Mouse (Mus musculus): ENCODE measurements around the gene Aicda. TPM values are rescaled to one million over a fixed set of nuclear protein-coding genes. Genes with fewer than 3 reads are reported as not detected.

Gene Aicda
- polyA plus RNA-seq, 1 experiment from 2014 or later, result not detected

- H3K4me1 ChIP-seq (replicated peaks; ENCODE audit: insufficient read depth, low read length), result no peaks in the 10 kb centered on the region
- peak overlapping the region; percentile 56; the same call in 1 of the 2 replicates for H3K9ac ChIP-seq (ENCODE audit: low read depth, low read length)
- H3K36me3 ChIP-seq (ENCODE audit: insufficient read depth, low read length), result no peaks in the 10 kb centered on the region
- no peaks in the 10 kb centered on the region for H3K27me3 ChIP-seq (ENCODE audit: insufficient read depth, low read length)
- peak overlapping the region; percentile 72 for H3K4me2 ChIP-seq (ENCODE audit: low read length)
- DNase-seq (ENCODE audit: low spot score) (peak; percentile 53), ATAC-seq (replicated peaks; ENCODE audit: low FRiP score, low read depth) (no peak)
- peak overlapping the region; percentile 56 for H3K4me3 ChIP-seq (replicated peaks; ENCODE audit: low read depth, low read length)
- peak overlapping the region; percentile 77; the same call in 1 of the 2 replicates for H3K27ac ChIP-seq
- WGBS, result 26% methylated on average over 1 of the region's 1 CpGs
- no peak for TF ChIP-seq CTCF (IDR thresholded peaks at IDR 0.05; ENCODE audit: low read depth)
- no peaks in the 10 kb centered on the region for H3K9me3 ChIP-seq (replicated peaks; ENCODE audit: low read length)
Observed at GRCm38 (mm10) chr6:122602992-122603322, 49.4 kb downstream of the Aicda start.

DNA sequence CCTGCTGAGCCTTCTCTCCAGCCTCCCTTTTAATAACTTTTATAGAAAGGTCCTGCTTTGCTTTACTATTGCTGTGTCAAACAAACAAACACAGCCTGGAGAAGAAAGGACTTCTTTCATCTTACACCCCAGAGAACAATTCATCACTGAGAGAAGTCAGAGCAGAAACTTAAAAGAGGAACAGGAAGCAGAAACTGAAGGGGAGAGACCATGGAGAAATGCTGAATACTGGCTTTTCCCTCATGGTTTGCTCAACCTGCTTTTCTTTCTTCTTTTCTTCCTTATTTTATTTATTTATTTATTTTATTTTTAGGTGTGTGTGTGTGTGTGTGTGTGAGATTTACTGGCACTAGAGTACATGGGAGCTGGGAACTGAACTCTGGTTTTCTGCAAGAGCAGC is 50.7 kb downstream of the Aicda start:
- Histone ChIP-seq H3K9ac (ENCODE audit: low read depth, low read length) (no peak overlapping the region), H3K4me3 (replicated peaks; ENCODE audit: low read depth, low read length) (no peak overlapping the region), H3K27ac (no peak overlapping the region), H3K4me1 (replicated peaks; ENCODE audit: insufficient read depth, low read length) (no peaks in the 10 kb centered on the region), H3K36me3 (ENCODE audit: insufficient read depth, low read length) (no peaks in the 10 kb centered on the region), H3K4me2 (ENCODE audit: low read length) (no peak overlapping the region), H3K9me3 (replicated peaks; ENCODE audit: low read length) (no peaks in the 10 kb centered on the region), H3K27me3 (ENCODE audit: insufficient read depth, low read length) (no peaks in the 10 kb centered on the region)
- no peak for ATAC-seq (replicated peaks; ENCODE audit: low FRiP score, low read depth)
- TF ChIP-seq CTCF (IDR thresholded peaks at IDR 0.05; ENCODE audit: low read depth), result no peak
- DNase-seq (ENCODE audit: low spot score), result peak; percentile 14

DNA sequence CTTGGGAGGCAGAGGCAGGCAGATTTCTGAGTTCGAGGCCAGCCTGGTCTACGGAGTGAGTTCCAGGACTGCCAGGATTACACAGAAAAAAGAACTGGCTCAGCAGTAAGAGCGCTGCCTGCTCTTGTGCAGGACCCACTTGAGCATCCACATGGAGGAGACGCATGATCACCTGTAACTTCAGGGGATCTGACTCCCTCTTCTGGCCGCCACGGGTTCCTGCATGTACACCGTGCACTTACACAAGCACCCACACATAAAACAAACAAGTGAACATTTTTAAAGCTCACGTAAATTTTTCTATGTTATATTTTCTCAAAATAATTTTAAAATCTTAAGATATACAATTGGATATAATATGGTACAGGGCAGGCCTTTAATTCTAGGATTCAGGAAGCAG is 51.9 kb downstream of the Aicda start:
- H3K36me3 ChIP-seq (ENCODE audit: insufficient read depth, low read length), result no peaks in the 10 kb centered on the region
- H3K9ac ChIP-seq (ENCODE audit: low read depth, low read length), result no peak overlapping the region
- DNase-seq (ENCODE audit: low spot score) (no peak), ATAC-seq (replicated peaks; ENCODE audit: low FRiP score, low read depth) (no peak)
- H3K27ac ChIP-seq, result no peak overlapping the region
- no peaks in the 10 kb centered on the region for H3K9me3 ChIP-seq (replicated peaks; ENCODE audit: low read length)
- 89% methylated on average over 8 of the region's 8 CpGs for WGBS
- no peak overlapping the region for H3K4me3 ChIP-seq (replicated peaks; ENCODE audit: low read depth, low read length)
- H3K27me3 ChIP-seq (ENCODE audit: insufficient read depth, low read length), result no peaks in the 10 kb centered on the region
- no peaks in the 10 kb centered on the region for H3K4me1 ChIP-seq (replicated peaks; ENCODE audit: insufficient read depth, low read length)
- no peak overlapping the region for H3K4me2 ChIP-seq (ENCODE audit: low read length)
- TF ChIP-seq CTCF (IDR thresholded peaks at IDR 0.05; ENCODE audit: low read depth), result peak; percentile 22; the same call in 1 of the 2 replicates

- no peak overlapping the region for H3K27ac ChIP-seq
- no peak for ATAC-seq (replicated peaks; ENCODE audit: low FRiP score, low read depth)
- no peak overlapping the region for H3K9ac ChIP-seq (ENCODE audit: low read depth, low read length)
- no peaks in the 10 kb centered on the region for H3K27me3 ChIP-seq (ENCODE audit: insufficient read depth, low read length)
- DNase-seq (ENCODE audit: low spot score), result no peak
- no peak overlapping the region for H3K4me2 ChIP-seq (ENCODE audit: low read length)
- no peak for TF ChIP-seq CTCF (IDR thresholded peaks at IDR 0.05; ENCODE audit: low read depth)
- no peaks in the 10 kb centered on the region for H3K36me3 ChIP-seq (ENCODE audit: insufficient read depth, low read length)
- no peaks in the 10 kb centered on the region for H3K9me3 ChIP-seq (replicated peaks; ENCODE audit: low read length)
- 88% methylated on average over 11 of the region's 11 CpGs for WGBS
- H3K4me3 ChIP-seq (replicated peaks; ENCODE audit: low read depth, low read length), result no peak overlapping the region
- H3K4me1 ChIP-seq (replicated peaks; ENCODE audit: insufficient read depth, low read length), result no peaks in the 10 kb centered on the region
Observed at GRCm38 (mm10) chr6:122606661-122607060, 53.1 kb downstream of the Aicda start.

DNA sequence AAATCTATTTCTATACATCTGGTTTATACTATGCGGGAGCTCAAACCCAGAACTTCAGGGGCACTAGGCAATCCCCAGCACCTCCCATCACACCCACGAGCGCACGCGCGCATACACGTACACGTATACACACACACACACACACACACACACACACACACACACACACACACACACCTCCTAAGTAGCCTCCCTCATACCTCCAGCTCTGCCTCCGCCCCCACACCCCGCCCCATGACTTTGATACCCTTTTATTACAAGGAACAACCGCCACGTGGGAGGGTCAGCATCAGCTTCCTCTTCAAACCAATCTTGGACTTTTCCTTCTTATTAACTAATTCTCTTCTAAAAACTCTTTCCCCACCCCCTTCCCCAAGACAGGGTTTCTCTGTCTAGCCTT is 54.1 kb downstream of the Aicda start:
- ATAC-seq (replicated peaks; ENCODE audit: low FRiP score, low read depth), result no peak
- Histone ChIP-seq H3K27ac (no peak overlapping the region), H3K4me1 (replicated peaks; ENCODE audit: insufficient read depth, low read length) (no peaks in the 10 kb centered on the region), H3K9me3 (replicated peaks; ENCODE audit: low read length) (no peaks in the 10 kb centered on the region), H3K9ac (ENCODE audit: low read depth, low read length) (no peak overlapping the region), H3K27me3 (ENCODE audit: insufficient read depth, low read length) (no peaks in the 10 kb centered on the region), H3K4me3 (replicated peaks; ENCODE audit: low read depth, low read length) (no peak overlapping the region), H3K4me2 (ENCODE audit: low read length) (no peak overlapping the region), H3K36me3 (ENCODE audit: insufficient read depth, low read length) (no peaks in the 10 kb centered on the region)
- no peak for DNase-seq (ENCODE audit: low spot score)
- TF ChIP-seq CTCF (IDR thresholded peaks at IDR 0.05; ENCODE audit: low read depth), result no peak
- WGBS, result 90% methylated on average over 12 of the region's 12 CpGs

DNA sequence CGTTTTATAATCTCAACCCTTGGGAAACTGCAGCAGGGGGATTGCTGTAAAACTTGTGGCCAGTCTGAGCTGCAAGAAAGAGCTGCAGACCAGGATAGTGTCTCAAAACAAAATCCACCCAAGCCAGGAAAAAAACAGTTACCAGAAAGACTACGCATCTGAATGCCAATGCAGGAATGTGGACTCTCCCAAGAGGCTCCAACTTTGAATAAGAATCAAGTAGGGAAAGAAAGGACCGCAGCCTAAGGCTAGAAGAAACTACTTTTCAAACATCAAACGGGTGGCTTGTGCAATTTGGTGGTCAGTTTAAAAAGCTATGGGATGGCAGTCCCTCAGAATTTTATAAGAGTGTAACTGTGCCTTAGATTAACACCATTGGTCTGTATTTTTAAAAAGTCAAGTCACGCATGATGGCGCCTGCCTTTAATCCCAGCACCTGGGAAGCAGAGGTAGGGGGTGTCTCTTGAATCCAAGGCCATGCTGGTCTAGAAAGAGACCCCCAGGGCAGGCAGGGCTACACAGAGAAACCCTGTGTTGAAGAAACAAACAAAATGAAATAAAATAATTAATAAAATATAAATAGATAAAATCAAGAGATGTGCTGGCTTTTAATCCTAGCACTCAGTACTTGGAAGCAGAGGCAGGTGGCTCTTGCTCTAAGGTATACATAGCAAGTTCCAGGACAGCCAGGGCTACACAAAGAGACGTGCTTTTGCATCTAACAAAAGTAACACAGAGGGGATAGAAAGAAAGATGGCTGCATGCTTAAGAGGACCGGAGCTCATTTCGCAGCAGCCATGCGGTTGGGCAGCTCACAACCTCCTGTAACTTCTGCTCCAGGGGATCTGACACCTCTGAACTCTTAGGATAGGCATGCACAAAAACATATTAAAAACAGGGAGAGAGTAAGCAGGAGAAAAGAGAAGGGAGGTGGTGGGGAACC is 55.1 kb downstream of the Aicda start:
- H3K27ac ChIP-seq, result no peak overlapping the region
- H3K4me2 ChIP-seq (ENCODE audit: low read length), result no peak overlapping the region
- H3K36me3 ChIP-seq (ENCODE audit: insufficient read depth, low read length), result no peaks in the 10 kb centered on the region
- TF ChIP-seq CTCF (IDR thresholded peaks at IDR 0.05; ENCODE audit: low read depth), result no peak
- DNase-seq (ENCODE audit: low spot score) (no peak), ATAC-seq (replicated peaks; ENCODE audit: low FRiP score, low read depth) (no peak)
- H3K27me3 ChIP-seq (ENCODE audit: insufficient read depth, low read length), result no peaks in the 10 kb centered on the region
- 78% methylated on average over 10 of the region's 10 CpGs for WGBS
- H3K9me3 ChIP-seq (replicated peaks; ENCODE audit: low read length), result no peaks in the 10 kb centered on the region
- H3K9ac ChIP-seq (ENCODE audit: low read depth, low read length), result no peak overlapping the region
- H3K4me1 ChIP-seq (replicated peaks; ENCODE audit: insufficient read depth, low read length), result no peaks in the 10 kb centered on the region
- H3K4me3 ChIP-seq (replicated peaks; ENCODE audit: low read depth, low read length), result no peak overlapping the region
